Mouse (Mus musculus): Measurements from ENCODE around the gene Ttll10. TPM values are rescaled to one million over a fixed set of nuclear protein-coding genes. Genes with fewer than 3 reads are reported as not detected.

Gene Ttll10
- polyA plus RNA-seq, 1 experiment, result 20.7 TPM

- Histone ChIP-seq H3K4me3 (ENCODE audit: insufficient read depth, low read depth, low read length) (peak within 1 kb of the TSS; percentile 90), H3K4me1 (ENCODE audit: control insufficient read depth, insufficient read depth, low read length) (peaks cover 9% of the 10 kb centered on the region; the same call in 1 of the 2 replicates), H3K36me3 (ENCODE audit: control insufficient read depth, insufficient read depth, low read length) (no peaks in the 10 kb centered on the region), H3K27me3 (replicated peaks; ENCODE audit: control insufficient read depth, insufficient read depth, low read length) (no peaks in the 10 kb centered on the region), H3K27ac (ENCODE audit: insufficient read depth, low read depth, low read length) (peak within 1 kb of the TSS; percentile 100)
- WGBS, result under 1% methylated on average over 99 of the region's 99 CpGs
- TF ChIP-seq CTCF (conservative IDR thresholded peaks at IDR 0.05; ENCODE audit: insufficient read depth, insufficient read length, low read depth, low read length) (peak; percentile 71), POLR2A (IDR thresholded peaks at IDR 0.05; ENCODE audit: low read depth, low read length) (no peak)
- no peak for DNase-seq
Measured at GRCm38 (mm10) chr4:155992241-155992905, 66.8 kb downstream of the Ttll10 start, which contains the start of the genes B3galt6 and Sdf4. B3galt6 (minus strand) TSS chr4:155992649. Sdf4 (plus strand) TSS chr4:155992872.

- H3K4me3 ChIP-seq (ENCODE audit: insufficient read depth, low read depth, low read length), result peak overlapping the region; percentile 60
- no peak for DNase-seq
- no peak overlapping the region for H3K27ac ChIP-seq (ENCODE audit: insufficient read depth, low read depth, low read length)
- no peak for TF ChIP-seq CTCF (conservative IDR thresholded peaks at IDR 0.05; ENCODE audit: insufficient read depth, insufficient read length, low read depth, low read length)
- TF ChIP-seq POLR2A (IDR thresholded peaks at IDR 0.05; ENCODE audit: low read depth, low read length), result no peak
- peaks cover 9% of the 10 kb centered on the region; the same call in 1 of the 2 replicates for H3K4me1 ChIP-seq (ENCODE audit: control insufficient read depth, insufficient read depth, low read length)
- no peaks in the 10 kb centered on the region for H3K36me3 ChIP-seq (ENCODE audit: control insufficient read depth, insufficient read depth, low read length)
- no peaks in the 10 kb centered on the region for H3K27me3 ChIP-seq (replicated peaks; ENCODE audit: control insufficient read depth, insufficient read depth, low read length)
- WGBS, result 24% methylated on average over 37 of the region's 37 CpGs
Measured at GRCm38 (mm10) chr4:155991908-155992230, 67.3 kb downstream of the Ttll10 start.

DNA sequence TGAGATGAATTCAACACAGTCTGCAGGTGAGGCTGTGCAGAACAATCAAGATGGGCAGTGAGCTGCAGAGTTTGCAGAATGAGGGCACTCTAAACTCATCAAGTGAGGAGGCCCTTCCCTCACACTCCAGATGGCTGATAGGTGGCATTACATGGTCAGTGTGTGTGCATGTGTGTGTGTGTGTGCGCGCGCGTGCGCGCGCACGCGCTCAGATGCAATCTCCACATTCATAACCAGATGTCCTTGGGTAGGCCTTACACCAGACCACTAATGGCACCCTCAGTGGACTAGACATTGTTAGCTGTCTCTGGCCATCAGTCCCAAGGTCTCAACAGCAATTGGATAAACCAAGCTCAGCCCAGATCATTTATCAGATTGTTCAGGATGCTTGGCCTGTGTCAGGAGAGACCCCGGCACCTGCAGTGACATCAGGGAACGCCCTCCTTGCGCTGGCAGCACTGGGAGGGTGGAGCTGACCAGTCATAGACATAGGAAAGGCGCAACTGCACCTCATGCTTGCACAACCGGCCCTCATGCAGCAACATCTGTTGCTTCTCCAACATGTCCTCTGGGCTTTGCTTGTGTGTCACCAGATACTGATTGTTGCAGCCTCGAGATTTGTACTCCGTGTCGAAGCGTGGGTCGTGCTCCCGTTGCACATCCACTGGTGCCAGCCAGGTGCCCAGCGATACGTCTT lies 67.9 kb downstream of the Ttll10 start:
- no peak for DNase-seq
- Histone ChIP-seq H3K36me3 (ENCODE audit: control insufficient read depth, insufficient read depth, low read length) (no peaks in the 10 kb centered on the region), H3K4me1 (ENCODE audit: control insufficient read depth, insufficient read depth, low read length) (peaks cover 9% of the 10 kb centered on the region; the same call in 1 of the 2 replicates), H3K4me3 (ENCODE audit: insufficient read depth, low read depth, low read length) (peak overlapping the region; percentile 60), H3K27me3 (replicated peaks; ENCODE audit: control insufficient read depth, insufficient read depth, low read length) (no peaks in the 10 kb centered on the region), H3K27ac (ENCODE audit: insufficient read depth, low read depth, low read length) (no peak overlapping the region)
- TF ChIP-seq CTCF (conservative IDR thresholded peaks at IDR 0.05; ENCODE audit: insufficient read depth, insufficient read length, low read depth, low read length) (no peak), POLR2A (IDR thresholded peaks at IDR 0.05; ENCODE audit: low read depth, low read length) (no peak)
- WGBS, result 78% methylated on average over 22 of the region's 22 CpGs

Other genes with a start within 250 kb of the Ttll10 start
- 54.1 and 56.8 TPM in 2 replicates for gene Ccnl2, start 246.9 kb downstream of the Ttll10 start, polyA plus RNA-seq (2012; rRNA removed)
- 164 and 195 TPM in 2 replicates for gene Aurkaip1, start 228.1 kb downstream of the Ttll10 start, polyA plus RNA-seq (2012; rRNA removed)
- 98.0 and 115 TPM in 2 replicates for gene Mxra8, start 219.7 kb downstream of the Ttll10 start, polyA plus RNA-seq (2012; rRNA removed)
- gene Dvl1, start 212.0 kb downstream of the Ttll10 start, polyA plus RNA-seq (2012; rRNA removed), result 123 and 174 TPM in 2 replicates
- gene Tas1r3, start 196.1 kb downstream of the Ttll10 start, polyA plus RNA-seq (2012; rRNA removed), result 0.64 and 0.72 TPM in 2 replicates
- 46.2 and 53.1 TPM in 2 replicates for gene Cptp, start 190.0 kb downstream of the Ttll10 start, polyA plus RNA-seq (2012; rRNA removed)
- 26.0 and 28.9 TPM in 2 replicates for gene Ints11, start 189.9 kb downstream of the Ttll10 start, polyA plus RNA-seq (2012; rRNA removed)
- 27.3 and 34.1 TPM in 2 replicates for gene Pusl1, start 167.6 kb downstream of the Ttll10 start, polyA plus RNA-seq (2012; rRNA removed)
- 14.6 and 18.3 TPM in 2 replicates for gene Acap3, start 167.6 kb downstream of the Ttll10 start, polyA plus RNA-seq (2012; rRNA removed)
- 47.3 and 48.0 TPM in 2 replicates for gene Ube2j2, start 115.6 kb downstream of the Ttll10 start, polyA plus RNA-seq (2012; rRNA removed)
- 104 and 107 TPM in 2 replicates for gene C1qtnf12, start 97.1 kb downstream of the Ttll10 start, polyA plus RNA-seq (2012; rRNA removed)
- gene B3galt6, start 66.8 kb downstream of the Ttll10 start, polyA plus RNA-seq (2012; rRNA removed), result 4.5 and 5.0 TPM in 2 replicates
- gene Sdf4, start 66.5 kb downstream of the Ttll10 start, polyA plus RNA-seq (2012; rRNA removed), result 55.1 and 60.4 TPM in 2 replicates
- gene Tnfrsf4, start 45.6 kb downstream of the Ttll10 start, polyA plus RNA-seq (2012; rRNA removed), result 1.6 and 3.8 TPM in 2 replicates
- 0.95 and 4.0 TPM in 2 replicates for gene Tnfrsf18, start 33.2 kb downstream of the Ttll10 start, polyA plus RNA-seq (2012; rRNA removed)
- gene 9430015G10Rik, start 50.6 kb upstream of the Ttll10 start, polyA plus RNA-seq (2012; rRNA removed), result 8.7 and 11.7 TPM in 2 replicates
- 0.15 and 0.31 TPM in 2 replicates for gene Rnf223, start 71.1 kb upstream of the Ttll10 start, polyA plus RNA-seq (2012; rRNA removed)
- gene Agrn, start 138.1 kb upstream of the Ttll10 start, polyA plus RNA-seq (2012; rRNA removed), result 98.6 and 115 TPM in 2 replicates
- gene Isg15, start 141.4 kb upstream of the Ttll10 start, polyA plus RNA-seq (2012; rRNA removed), result 11.1 and 17.8 TPM in 2 replicates
- 1.7 and 1.9 TPM in 2 replicates for gene AW011738, start 143.9 kb upstream of the Ttll10 start, polyA plus RNA-seq (2012; rRNA removed)
- 4.6 and 5.6 TPM in 2 replicates for gene Perm1, start 156.5 kb upstream of the Ttll10 start, polyA plus RNA-seq (2012; rRNA removed)
- gene Plekhn1, start 175.4 kb upstream of the Ttll10 start, polyA plus RNA-seq (2012; rRNA removed), result 34.8 and 41.2 TPM in 2 replicates
- 46.1 and 46.5 TPM in 2 replicates for gene Noc2l, start 176.6 kb upstream of the Ttll10 start, polyA plus RNA-seq (2012; rRNA removed)
- 0.29 and 0.39 TPM in 2 replicates for gene Samd11, start 196.2 kb upstream of the Ttll10 start, polyA plus RNA-seq (2012; rRNA removed)